Mouse (Mus musculus) lung, embryonic 14.5 days (tissue): ENCODE measurements around the gene Fem1a. TPM values are rescaled to one million over a fixed set of nuclear protein-coding genes. Genes with fewer than 3 reads are reported as not detected.
A peak's percentile ranks its signal among the peaks of the same experiment; 100 is the strongest.

Experiments
- ATAC-seq: fragments of 200-750 bp; cut with Nextera tagmentation; 2 replicates; pipeline ENCODE4 v1.8.0; 2017; ENCODE audit warnings: mild to moderate bottlenecking, moderate TSS enrichment, moderate library complexity; ENCODE audit not compliant: insufficient read depth
- DNase-seq: peaks from one replicate; pipeline ENCODE4 v3.0.0-alpha.2; 2015
- H3K27ac ChIP-seq: fragments of 300-500 bp; sonication (generic); 2 replicates; pipeline ENCODE4 v1.5.1; 2014; ENCODE audit warnings: low read depth, mild to moderate bottlenecking, moderate library complexity
- H3K27me3 ChIP-seq: fragments of 300-500 bp; sonication (generic); 2 replicates; pipeline ENCODE4 v1.6.1; 2014; ENCODE audit warnings: low read length, control low read depth; ENCODE audit not compliant: insufficient read depth
- H3K36me3 ChIP-seq: fragments of 300-500 bp; sonication (generic); 2 replicates; pipeline ENCODE4 v1.6.1; 2014; ENCODE audit warnings: control low read depth; ENCODE audit not compliant: insufficient read depth
- H3K4me1 ChIP-seq: fragments of 300-500 bp; sonication (generic); 2 replicates; pipeline ENCODE4 v1.6.1; 2014; ENCODE audit warnings: antibody characterized with exemption, control low read depth; ENCODE audit not compliant: insufficient read depth
- H3K4me2 ChIP-seq: fragments of 300-500 bp; sonication (generic); 2 replicates; pipeline ENCODE4 v1.6.1; 2014; ENCODE audit warnings: mild to moderate bottlenecking
- H3K4me3 ChIP-seq: fragments of 300-500 bp; sonication (generic); 2 replicates; pipeline ENCODE4 v1.5.1; 2014; ENCODE audit warnings: low read depth, low read length
- H3K9ac ChIP-seq: fragments of 300-500 bp; sonication (generic); 2 replicates; pipeline ENCODE4 v1.6.1; 2014
- H3K9me3 ChIP-seq: fragments of 300-500 bp; sonication (generic); 2 replicates; pipeline ENCODE4 v1.6.1; 2016; ENCODE audit warnings: low read depth, low read length, control low read depth
- CTCF ChIP-seq: IDR thresholded peaks from 2 replicates; pipeline ENCODE4 v1.5.1; 2016; ENCODE audit warnings: antibody characterized with exemption, low read depth
- WGBS: fragments of 180-500 bp; shearing (Covaris S2); extraction: QIAGEN DNeasy Blood & Tissue Kit; methylation state at CpG from one replicate; pipeline ENCODE4 v1.1.7; 2014; 5-methylcytosine and 5-hydroxymethylcytosine counted together
- polyA plus RNA-seq: library from polyadenylated mRNA; unstranded; fragments of >200 nt; fragmentation: Nextera tagmentation; extraction: Ambion mirVana; gene quantifications from 2 replicates; pipeline ENCODE4 v1.2.1, GENCODE M21; 2014

Fem1a gene
- polyA plus RNA-seq = 14.5 and 15.4 TPM in 2 replicates

DNA sequence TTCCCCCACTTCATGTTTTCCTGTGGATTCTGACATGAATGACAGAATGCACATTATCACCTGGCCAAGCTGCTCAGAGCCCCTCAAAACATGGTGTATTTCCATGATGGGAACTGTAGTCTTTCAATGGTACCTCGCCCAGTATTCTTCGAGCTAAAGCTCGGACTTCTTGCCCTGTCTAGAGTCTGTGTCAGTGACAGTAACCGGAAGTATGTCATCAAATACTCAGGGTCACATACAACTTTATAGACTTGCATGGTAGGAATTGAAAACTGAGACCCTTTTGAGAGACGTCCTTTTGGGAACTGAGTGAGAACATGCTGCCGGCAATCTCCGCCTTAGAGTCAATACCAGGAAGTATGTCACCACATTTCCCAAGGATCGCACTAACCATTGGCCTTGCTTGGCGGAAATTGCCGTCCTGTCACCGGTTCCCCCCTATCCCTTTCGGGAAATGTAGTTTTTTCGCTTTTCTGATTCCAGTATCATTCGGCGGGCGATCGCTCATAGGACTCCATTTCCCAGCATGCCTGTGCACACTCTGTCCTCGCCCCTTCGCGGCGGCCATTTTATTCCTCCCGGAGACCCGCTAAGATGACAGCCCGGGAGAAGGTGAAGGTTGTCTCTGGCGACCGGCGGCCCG is at the start of gene Fem1a:
Gene Fem1a (plus strand): TSS at position 572 of the 643 bp plus-strand sequence.
- Histone ChIP-seq H3K4me3 (peak within 1 kb of the TSS; percentile 64), H3K36me3 (peaks cover 33% of the 10 kb centered on the region), H3K9me3 (no peaks in the 10 kb centered on the region), H3K4me2 (peak within 1 kb of the TSS; percentile 90), H3K9ac (peak within 1 kb of the TSS; percentile 56), H3K27ac (peak within 1 kb of the TSS; percentile 95), H3K4me1 (peaks cover 4% of the 10 kb centered on the region), H3K27me3 (no peaks in the 10 kb centered on the region)
- ATAC-seq (peak; percentile 94), DNase-seq (peak; percentile 99)
- under 1% methylated on average over 28 of the region's 28 CpGs for WGBS
- no peak for TF ChIP-seq CTCF

- Histone ChIP-seq H3K27ac (no peak overlapping the region), H3K36me3 (peaks cover 94% of the 10 kb centered on the region), H3K9ac (no peak overlapping the region), H3K4me1 (no peaks in the 10 kb centered on the region), H3K9me3 (no peaks in the 10 kb centered on the region), H3K4me3 (no peak overlapping the region), H3K27me3 (no peaks in the 10 kb centered on the region), H3K4me2 (no peak overlapping the region)
- TF ChIP-seq CTCF = no peak
- DNase-seq = no peak
- ATAC-seq = no peak
- 75% methylated on average over 6 of the region's 6 CpGs for WGBS
These were observed 49.5 kb upstream of the Fem1a start for GRCm38 (mm10) chr17:56206986-56207674.

DNA sequence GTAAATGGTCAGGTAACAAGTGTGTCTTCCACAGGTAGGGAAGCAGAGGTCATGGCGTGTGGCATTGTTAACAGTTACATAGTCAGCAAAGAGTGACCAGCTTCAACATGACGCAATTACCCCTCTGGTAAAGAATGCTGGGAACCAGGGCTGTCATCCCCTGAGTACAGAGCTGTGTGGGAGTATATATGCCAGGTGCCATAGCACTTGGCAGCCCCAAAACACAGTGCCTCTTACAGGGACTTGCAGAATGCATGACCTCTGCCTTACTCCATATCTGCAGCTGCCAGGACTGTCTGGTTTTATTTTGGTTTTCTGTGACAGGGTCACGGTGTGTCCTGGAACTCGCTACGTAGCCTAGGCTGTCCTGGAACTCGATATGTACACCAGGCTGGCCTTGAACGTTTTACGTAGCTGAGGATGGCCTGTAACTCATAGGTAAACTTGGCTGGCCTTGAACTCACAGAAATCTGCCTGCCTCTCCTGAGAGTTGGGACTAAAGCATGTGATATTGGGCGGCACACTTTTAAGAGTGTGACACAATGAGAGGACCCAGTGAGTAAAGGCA is 48.6 kb upstream of the Fem1a start:
- no peak overlapping the region for H3K9ac ChIP-seq
- DNase-seq (no peak), ATAC-seq (no peak)
- no peak overlapping the region for H3K27ac ChIP-seq
- 90% methylated on average over 9 of the region's 9 CpGs for WGBS
- H3K4me3 ChIP-seq = no peak overlapping the region
- no peaks in the 10 kb centered on the region for H3K27me3 ChIP-seq
- no peaks in the 10 kb centered on the region for H3K9me3 ChIP-seq
- H3K4me2 ChIP-seq = no peak overlapping the region
- no peaks in the 10 kb centered on the region for H3K4me1 ChIP-seq
- TF ChIP-seq CTCF = no peak
- H3K36me3 ChIP-seq = peaks cover 90% of the 10 kb centered on the region

GRCm38 (mm10) chr17:56208821-56209220 is 47.8 kb upstream of the Fem1a start:
- no peak overlapping the region for H3K9ac ChIP-seq
- DNase-seq (no peak), ATAC-seq (no peak)
- H3K36me3 ChIP-seq = peaks cover 82% of the 10 kb centered on the region
- 92% methylated on average over 3 of the region's 3 CpGs for WGBS
- H3K4me2 ChIP-seq = no peak overlapping the region
- no peaks in the 10 kb centered on the region for H3K9me3 ChIP-seq
- TF ChIP-seq CTCF = no peak
- H3K27me3 ChIP-seq = no peaks in the 10 kb centered on the region
- no peak overlapping the region for H3K27ac ChIP-seq
- no peaks in the 10 kb centered on the region for H3K4me1 ChIP-seq
- no peak overlapping the region for H3K4me3 ChIP-seq

DNA sequence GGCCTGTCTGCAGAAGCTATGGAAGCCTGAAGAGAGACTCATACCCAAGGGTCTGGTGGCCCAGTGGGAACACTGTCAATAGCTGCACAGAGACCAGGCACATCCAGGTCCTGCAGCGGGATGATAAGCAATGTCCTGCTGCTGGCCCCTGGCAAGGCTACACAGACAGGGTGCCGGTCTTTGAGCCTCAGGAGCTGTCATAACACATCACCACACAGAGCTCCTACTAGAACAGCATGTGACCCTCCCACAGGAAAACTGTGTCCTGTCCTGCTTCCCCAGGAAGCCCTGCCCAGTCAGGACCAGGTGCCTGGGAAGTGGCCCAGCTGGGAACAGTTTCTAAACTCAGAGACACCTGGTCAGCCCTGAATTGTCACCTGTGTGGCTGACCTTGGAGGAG is 45.5 kb upstream of the Fem1a start:
- TF ChIP-seq CTCF = no peak
- Histone ChIP-seq H3K4me2 (no peak overlapping the region), H3K9me3 (no peaks in the 10 kb centered on the region), H3K9ac (no peak overlapping the region), H3K27ac (no peak overlapping the region), H3K36me3 (peaks cover 64% of the 10 kb centered on the region), H3K4me1 (no peaks in the 10 kb centered on the region), H3K4me3 (no peak overlapping the region), H3K27me3 (no peaks in the 10 kb centered on the region)
- DNase-seq (no peak), ATAC-seq (no peak)
- WGBS = 52% methylated on average over 2 of the region's 2 CpGs

DNA sequence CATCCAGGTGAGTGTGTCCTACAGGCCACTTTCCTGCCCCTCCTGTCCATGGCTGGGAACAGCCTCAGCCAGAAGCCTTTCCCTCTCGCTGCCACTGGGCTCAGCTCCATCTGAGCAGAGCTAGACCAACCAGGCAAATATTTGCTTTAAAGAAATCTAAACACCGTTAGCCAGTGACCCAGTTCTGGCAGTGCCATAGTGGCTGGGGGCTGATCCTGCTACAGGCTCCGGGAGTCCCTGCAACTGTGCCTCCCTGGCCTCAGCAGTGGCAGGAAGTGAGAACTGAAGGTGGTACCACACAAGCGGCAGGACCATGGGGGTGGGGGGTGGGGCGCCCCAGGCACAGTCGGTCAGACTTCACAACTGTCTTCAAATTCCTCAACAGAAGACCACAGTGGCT is 43.9 kb upstream of the Fem1a start:
- 33% methylated on average over 6 of the region's 6 CpGs for WGBS
- Histone ChIP-seq H3K27me3 (no peaks in the 10 kb centered on the region), H3K4me1 (peaks cover 8% of the 10 kb centered on the region; the same call in 1 of the 2 replicates), H3K27ac (no peak overlapping the region), H3K4me2 (no peak overlapping the region), H3K4me3 (no peak overlapping the region), H3K9me3 (no peaks in the 10 kb centered on the region), H3K36me3 (peaks cover 52% of the 10 kb centered on the region), H3K9ac (no peak overlapping the region; the same call in 1 of the 2 replicates)
- DNase-seq (no peak), ATAC-seq (peak; percentile 28; the same call in 1 of the 2 replicates)
- TF ChIP-seq CTCF = no peak

- H3K4me3 ChIP-seq = no peak overlapping the region
- ATAC-seq (no peak), DNase-seq (no peak)
- H3K27me3 ChIP-seq = no peaks in the 10 kb centered on the region
- H3K4me1 ChIP-seq = peaks cover 11% of the 10 kb centered on the region; the same call in 1 of the 2 replicates
- H3K4me2 ChIP-seq = no peak overlapping the region
- no peak overlapping the region for H3K27ac ChIP-seq
- no peak for TF ChIP-seq CTCF
- no peaks in the 10 kb centered on the region for H3K9me3 ChIP-seq
- H3K36me3 ChIP-seq = peaks cover 36% of the 10 kb centered on the region
- WGBS = 72% methylated on average over 1 of the region's 1 CpGs
- H3K9ac ChIP-seq = no peak overlapping the region
These were observed 42.4 kb upstream of the Fem1a start for GRCm38 (mm10) chr17:56214229-56214628.
